Mouse (Mus musculus) heart, postnatal 14 days (tissue): ENCODE results near the gene Mcu. TPM values are rescaled to one million over a fixed set of nuclear protein-coding genes. Genes with fewer than 3 reads are reported as not detected.

ENCODE experiments used
- DNase-seq, 2 experiments: peaks; one replicate each; pipeline ENCODE4 v3.0.0; 2021 to 2022
- intact Hi-C: fragments of 180-260 bp; cut with DNase I; formaldehyde crosslinking; loops from one replicate; pipeline ENCODE4 v1.15.1; 2025
- total RNA-seq, 2 experiments: library from RNA; stranded (reverse); gene quantifications; 2 replicates each; pipeline ENCODE4 v1.2.3; 2021

Mcu gene
- total RNA-seq, 2 experiments from 2014 or later, result 22.0 to 22.8 TPM

- intact Hi-C loops, result no loop called here
Measured at GRCm38 (mm10) chr10:59545169-59545568, 71.3 kb downstream of the Mcu start.

GRCm38 (mm10) chr10:59543351-59543750 is 73.1 kb downstream of the Mcu start:
- DNase-seq, result no peak
- intact Hi-C loops, result loop anchor here (5.0 kb wide), 1 partner anchor 41 kb away; no protein-coding TSS in a partner anchor

More at GRCm38 (mm10) chr10:59545169-59545568, 71.3 kb downstream of the Mcu start:
- no peak for DNase-seq

DNA sequence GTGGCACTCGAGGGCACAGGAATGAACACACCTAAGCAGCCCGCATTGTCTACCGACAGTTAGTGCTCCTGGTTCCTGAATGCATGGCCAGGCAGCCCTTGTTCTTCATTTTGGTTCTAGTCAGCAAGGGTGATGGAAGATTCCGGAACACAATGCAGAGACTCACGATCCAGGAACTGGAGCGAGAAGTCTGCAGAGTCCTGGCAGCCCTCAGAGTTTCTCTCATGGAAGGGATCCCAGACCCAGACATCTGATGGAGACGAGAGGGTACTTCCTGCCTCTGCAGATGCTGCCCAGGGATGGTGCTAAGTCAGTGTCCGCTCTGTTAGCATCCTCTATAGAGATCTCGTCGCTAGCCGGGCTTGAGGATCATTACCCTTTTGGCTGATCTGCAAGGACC is 75.0 kb downstream of the Mcu start:
- no peak for DNase-seq
- intact Hi-C loops, result loop anchor here (5.0 kb wide), 1 partner anchor 39 kb away; no protein-coding TSS in a partner anchor

DNA sequence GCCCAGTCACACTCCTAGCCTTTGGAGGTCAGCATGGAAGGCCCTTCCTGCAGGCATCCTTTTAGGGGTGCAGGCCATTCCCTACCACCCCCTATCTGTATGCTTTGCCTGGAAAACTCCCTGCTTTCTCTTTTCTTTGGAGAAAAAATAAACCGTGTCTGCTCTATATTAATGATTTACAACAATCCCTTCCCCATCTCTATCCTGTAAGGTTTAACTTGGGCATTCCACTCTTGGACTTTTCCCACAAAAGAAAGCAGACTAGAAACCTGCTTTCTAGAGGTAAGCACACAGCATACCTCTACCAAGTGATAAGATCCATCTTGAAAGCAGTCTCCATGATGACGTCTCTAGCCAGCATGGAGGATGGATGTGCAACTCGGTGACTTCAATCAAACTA is 75.9 kb downstream of the Mcu start:
- intact Hi-C loops, result loop anchor here (5.0 kb wide), 1 partner anchor 38 kb away; no protein-coding TSS in a partner anchor
- DNase-seq, result no peak

DNA sequence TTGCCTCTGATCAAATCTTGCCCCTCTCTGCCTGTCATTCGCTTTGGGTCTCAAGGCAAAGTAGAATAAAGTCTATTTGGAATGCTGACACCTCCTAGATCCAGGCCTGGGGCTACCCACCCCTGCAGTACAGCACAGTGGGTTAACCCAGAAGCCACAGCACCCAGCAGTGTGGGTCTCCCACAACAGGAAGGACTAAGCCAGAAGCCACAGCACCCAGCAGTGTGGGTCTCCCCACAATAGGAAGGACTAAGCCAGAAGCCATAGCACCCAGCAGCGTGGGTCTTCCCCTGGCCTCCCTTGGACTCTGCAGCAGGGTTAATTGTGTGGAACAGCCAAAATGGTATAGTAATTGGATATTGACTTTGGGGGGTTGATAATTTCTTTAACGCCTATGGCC is 76.4 kb downstream of the Mcu start:
- intact Hi-C loops, result loop anchor here (5.0 kb wide), 1 partner anchor 38 kb away; no protein-coding TSS in a partner anchor
- no peak for DNase-seq

DNA sequence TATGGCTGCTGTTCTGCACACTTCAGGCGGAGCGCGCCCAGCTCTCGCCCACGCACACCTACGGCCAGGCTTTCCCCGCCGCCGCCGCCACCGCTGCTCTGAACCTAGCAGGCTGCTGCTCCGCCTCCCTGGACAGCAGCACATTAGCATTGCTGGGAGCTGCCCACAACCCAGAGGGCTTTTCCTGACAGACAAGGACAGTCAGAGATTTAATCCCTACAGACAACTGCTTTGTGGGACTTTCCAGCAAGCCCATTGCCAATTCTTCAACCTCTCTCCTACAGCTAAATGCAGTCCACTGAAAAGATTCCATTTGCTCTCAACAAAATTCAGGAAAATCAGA is 77.0 kb downstream of the Mcu start:
- peak; percentile 52 to 60 for DNase-seq
- intact Hi-C loops, result no loop called here

- intact Hi-C loops, result no loop called here
- DNase-seq, result no peak
Measured at GRCm38 (mm10) chr10:59538767-59539532, 77.5 kb downstream of the Mcu start.

GRCm38 (mm10) chr10:59538063-59538462 is 78.4 kb downstream of the Mcu start:
- intact Hi-C loops, result no loop called here
- no peak for DNase-seq

- intact Hi-C loops, result no loop called here
- no peak for DNase-seq
Measured at GRCm38 (mm10) chr10:59537579-59537978, 78.9 kb downstream of the Mcu start.

DNA sequence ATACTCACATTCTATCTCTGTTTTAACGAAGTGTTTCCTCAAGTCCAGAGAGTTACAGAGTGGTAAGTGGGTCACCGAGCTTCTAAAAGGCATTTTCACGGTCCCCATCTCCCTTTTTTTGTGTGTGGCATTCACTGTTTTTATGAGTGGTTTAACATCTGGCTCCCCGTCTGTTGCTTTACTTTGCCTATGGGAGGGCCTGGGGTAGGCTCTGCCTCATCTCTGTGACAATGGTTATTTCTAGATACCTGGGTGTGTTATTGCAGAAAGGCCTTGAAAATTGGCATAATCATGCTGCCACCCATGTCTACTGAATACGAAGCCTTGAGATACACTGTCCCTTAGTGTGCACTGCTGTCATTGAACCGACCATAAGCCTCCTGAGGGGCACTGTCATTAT is 84.2 kb downstream of the Mcu start:
- intact Hi-C loops, result no loop called here

GRCm38 (mm10) chr10:59527819-59528218 is 88.7 kb downstream of the Mcu start:
- intact Hi-C loops, result no loop called here
- DNase-seq, result no peak

More for the DNA sequence above, 84.2 kb downstream of the Mcu start:
- no peak for DNase-seq

- no peak for DNase-seq
- intact Hi-C loops, result no loop called here
Measured at GRCm38 (mm10) chr10:59527311-59527710, 89.2 kb downstream of the Mcu start.

- intact Hi-C loops, result no loop called here
- DNase-seq, result no peak
Measured at GRCm38 (mm10) chr10:59524675-59525074, 91.8 kb downstream of the Mcu start.

- intact Hi-C loops, result no loop called here
- DNase-seq, result peak in 1 of 2 experiments; percentile 28
Measured at GRCm38 (mm10) chr10:59523826-59524331, 92.6 kb downstream of the Mcu start.

GRCm38 (mm10) chr10:59520701-59521100 is 95.8 kb downstream of the Mcu start:
- intact Hi-C loops, result no loop called here
- no peak for DNase-seq

DNA sequence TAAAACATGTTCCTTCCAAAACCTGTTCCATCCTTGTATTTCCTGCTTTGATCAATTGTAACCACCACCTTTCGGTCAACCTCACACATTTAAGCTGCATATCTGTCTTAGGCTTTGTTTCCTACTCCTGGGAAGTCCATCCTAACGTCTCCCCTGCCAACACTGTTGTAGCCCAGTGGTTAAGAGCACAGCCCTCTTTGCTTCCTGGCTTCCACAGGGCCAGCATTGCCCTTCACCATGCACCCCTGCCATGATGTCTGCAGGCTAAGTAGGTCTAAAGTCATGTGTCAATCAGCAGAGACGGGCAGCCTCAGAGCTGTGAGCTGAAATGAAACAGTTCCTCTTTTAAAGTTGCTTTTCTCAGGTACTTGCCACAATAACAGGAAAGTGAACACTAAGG is 97.1 kb downstream of the Mcu start:
- intact Hi-C loops, result no loop called here
- DNase-seq, result no peak

GRCm38 (mm10) chr10:59517201-59517600 is 99.3 kb downstream of the Mcu start:
- DNase-seq, result no peak
- intact Hi-C loops, result no loop called here

DNA sequence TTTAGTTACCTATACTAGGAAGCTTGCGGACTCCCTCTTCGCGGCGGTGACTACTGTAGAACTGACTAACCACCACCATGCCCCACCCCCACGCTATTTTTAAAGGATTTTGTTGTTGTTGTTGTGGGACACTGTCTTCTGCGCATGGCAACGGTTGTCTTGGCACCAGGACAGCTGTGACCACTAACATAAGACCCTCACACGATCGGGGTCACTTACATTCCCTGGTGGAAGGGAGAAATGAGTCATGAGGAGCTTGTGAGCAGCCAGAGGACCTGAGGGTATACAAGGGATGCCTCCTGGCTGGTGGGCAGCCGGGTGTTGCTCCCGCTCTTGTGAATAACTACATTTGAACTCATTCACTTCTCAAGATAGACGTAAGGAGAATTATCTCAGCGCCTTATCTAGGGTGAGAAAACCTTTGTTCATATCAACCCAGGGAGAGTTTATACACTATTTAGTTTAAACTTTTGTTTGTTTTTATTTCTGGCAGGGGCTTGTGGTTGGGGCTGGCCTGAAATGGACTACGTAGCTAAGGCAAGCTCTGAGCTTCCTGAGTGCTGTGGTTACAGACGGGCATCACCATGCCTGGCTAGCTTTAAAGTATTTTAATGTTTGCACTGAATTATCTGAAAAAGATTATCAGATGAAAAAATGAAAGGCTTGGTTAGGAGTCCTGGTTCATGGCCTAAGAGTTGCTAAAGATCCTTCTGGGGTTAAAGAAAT is 101.6 kb downstream of the Mcu start:
- intact Hi-C loops, result no loop called here
- DNase-seq, result no peak

DNA sequence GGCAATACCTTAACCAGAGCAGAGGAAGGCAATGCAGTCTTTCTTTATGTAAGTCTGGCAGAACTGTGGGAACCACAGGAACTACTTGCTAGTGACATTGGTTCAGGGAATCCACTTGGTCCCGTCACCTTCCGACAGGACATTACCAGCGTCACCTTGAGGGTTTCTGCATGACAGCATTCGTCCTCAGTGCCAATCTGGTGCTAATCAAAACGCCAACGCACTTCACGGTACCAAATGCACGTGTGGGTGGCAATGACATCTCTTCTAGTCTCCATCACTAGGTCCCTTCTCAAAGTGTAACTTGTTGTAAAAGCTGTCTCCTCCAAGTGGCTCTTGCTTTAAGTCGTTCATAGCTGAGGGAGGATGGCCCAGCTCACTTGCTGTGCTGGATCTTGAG is 104.3 kb downstream of the Mcu start:
- intact Hi-C loops, result no loop called here
- DNase-seq, result no peak

GRCm38 (mm10) chr10:59511427-59511963 is 105.0 kb downstream of the Mcu start:
- no peak for DNase-seq
- intact Hi-C loops, result no loop called here

GRCm38 (mm10) chr10:59510713-59511426 is 105.6 kb downstream of the Mcu start:
- no peak for DNase-seq
- intact Hi-C loops, result no loop called here
